Mouse (Mus musculus) neural tube, embryonic 12.5 days (tissue): ENCODE data around the gene Trim11. TPM values are rescaled to one million over a fixed set of nuclear protein-coding genes. Genes with fewer than 3 reads are reported as not detected.

Experiments
- ATAC-seq: fragments of 200-750 bp; cut with Nextera tagmentation; 2 replicates; pipeline ENCODE4 v1.8.0; 2017; ENCODE audit warnings: low read depth, mild to moderate bottlenecking, moderate TSS enrichment, moderate library complexity; ENCODE audit not compliant: low FRiP score
- H3K27ac ChIP-seq: fragments of 300-500 bp; sonication (generic); 2 replicates; pipeline ENCODE4 v1.5.1; 2016
- H3K27me3 ChIP-seq: fragments of 300-500 bp; sonication (generic); replicated peaks from 2 replicates; pipeline ENCODE4 v1.6.1; 2016; ENCODE audit warnings: mild to moderate bottlenecking
- H3K36me3 ChIP-seq: fragments of 300-500 bp; sonication (generic); 2 replicates; pipeline ENCODE4 v1.6.1; 2016; ENCODE audit warnings: mild to moderate bottlenecking
- H3K4me1 ChIP-seq: fragments of 300-500 bp; sonication (generic); 2 replicates; pipeline ENCODE4 v1.6.1; 2016
- H3K4me2 ChIP-seq: fragments of 300-500 bp; sonication (generic); replicated peaks from 2 replicates; pipeline ENCODE4 v1.6.1; 2016; ENCODE audit warnings: mild to moderate bottlenecking
- H3K4me3 ChIP-seq: fragments of 300-500 bp; sonication (generic); 2 replicates; pipeline ENCODE4 v1.5.1; 2016
- H3K9ac ChIP-seq: fragments of 300-500 bp; sonication (generic); 2 replicates; pipeline ENCODE4 v1.6.1; 2016; ENCODE audit warnings: mild to moderate bottlenecking
- H3K9me3 ChIP-seq: fragments of 300-500 bp; sonication (generic); 2 replicates; pipeline ENCODE4 v1.6.1; 2016; ENCODE audit warnings: mild to moderate bottlenecking
- WGBS: fragments of 180-500 bp; shearing (Covaris S2); methylation state at CpG from one replicate; pipeline ENCODE4 v1.1.7; 2016; 5-methylcytosine and 5-hydroxymethylcytosine counted together
- polyA plus RNA-seq: library from polyadenylated mRNA; unstranded; fragments of >200 nt; fragmentation: Nextera tagmentation; extraction: Ambion mirVana; gene quantifications from 2 replicates; pipeline ENCODE4 v1.2.1, GENCODE M21; 2016

The Trim11 gene
- polyA plus RNA-seq, 1 experiment from 2014 or later = 20.5 TPM

GRCm38 (mm10) chr11:58984657-58985056 is 6.8 kb downstream of the Trim11 start:
- WGBS = 94% methylated on average over 7 of the region's 7 CpGs
- no peaks in the 10 kb centered on the region for H3K27me3 ChIP-seq
- H3K4me2 ChIP-seq = no peak overlapping the region
- no peak overlapping the region for H3K27ac ChIP-seq
- peaks cover 71% of the 10 kb centered on the region for H3K36me3 ChIP-seq
- H3K4me1 ChIP-seq = peaks cover 19% of the 10 kb centered on the region
- H3K9ac ChIP-seq = no peak overlapping the region
- no peak overlapping the region for H3K4me3 ChIP-seq
- H3K9me3 ChIP-seq = no peaks in the 10 kb centered on the region
- no peak for ATAC-seq

DNA sequence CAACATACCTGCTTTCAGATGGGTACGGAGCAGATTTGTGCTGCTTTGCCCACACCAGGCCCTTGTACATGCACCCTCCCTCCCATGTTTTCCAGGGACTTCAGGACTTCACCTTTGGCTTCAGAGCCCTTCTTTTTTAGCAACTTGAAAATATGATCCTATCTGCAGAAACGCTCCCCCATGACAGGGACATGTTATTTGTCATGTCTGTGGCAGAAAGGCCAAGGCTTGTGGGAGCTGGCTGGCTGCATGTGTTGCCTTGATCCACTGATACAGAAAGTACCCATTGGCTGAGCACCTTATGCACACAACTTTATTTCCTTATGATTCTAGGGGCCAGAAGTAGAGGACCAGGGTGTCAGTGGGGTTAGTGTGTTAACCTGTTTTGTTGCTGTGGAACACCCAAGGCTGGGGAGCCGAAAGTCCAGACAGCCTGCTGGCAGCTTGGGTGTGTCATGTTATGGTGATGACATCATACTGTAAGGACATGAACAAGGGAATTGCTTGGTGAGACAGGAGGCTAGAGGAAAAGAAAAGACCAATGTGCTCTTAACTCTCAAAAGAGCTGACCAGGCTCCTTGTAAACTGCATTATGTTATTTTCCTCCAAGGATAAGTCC is 7.5 kb downstream of the Trim11 start:
- WGBS = 98% methylated on average over 3 of the region's 3 CpGs
- H3K4me2 ChIP-seq = no peak overlapping the region
- peaks cover 78% of the 10 kb centered on the region for H3K36me3 ChIP-seq
- no peaks in the 10 kb centered on the region for H3K9me3 ChIP-seq
- no peak for ATAC-seq
- no peak overlapping the region for H3K4me3 ChIP-seq
- H3K27me3 ChIP-seq = no peaks in the 10 kb centered on the region
- peaks cover 12% of the 10 kb centered on the region for H3K4me1 ChIP-seq
- no peak overlapping the region for H3K9ac ChIP-seq
- H3K27ac ChIP-seq = no peak overlapping the region

- Histone ChIP-seq H3K9me3 (no peaks in the 10 kb centered on the region), H3K4me2 (no peak overlapping the region), H3K36me3 (peaks cover 65% of the 10 kb centered on the region), H3K4me3 (no peak overlapping the region), H3K4me1 (peaks cover 3% of the 10 kb centered on the region; the same call in 1 of the 2 replicates), H3K27ac (no peak overlapping the region), H3K27me3 (peaks cover 9% of the 10 kb centered on the region), H3K9ac (no peak overlapping the region)
- no peak for ATAC-seq
- 95% methylated on average over 4 of the region's 4 CpGs for WGBS
Measured at GRCm38 (mm10) chr11:58989166-58989565, 11.3 kb downstream of the Trim11 start.

DNA sequence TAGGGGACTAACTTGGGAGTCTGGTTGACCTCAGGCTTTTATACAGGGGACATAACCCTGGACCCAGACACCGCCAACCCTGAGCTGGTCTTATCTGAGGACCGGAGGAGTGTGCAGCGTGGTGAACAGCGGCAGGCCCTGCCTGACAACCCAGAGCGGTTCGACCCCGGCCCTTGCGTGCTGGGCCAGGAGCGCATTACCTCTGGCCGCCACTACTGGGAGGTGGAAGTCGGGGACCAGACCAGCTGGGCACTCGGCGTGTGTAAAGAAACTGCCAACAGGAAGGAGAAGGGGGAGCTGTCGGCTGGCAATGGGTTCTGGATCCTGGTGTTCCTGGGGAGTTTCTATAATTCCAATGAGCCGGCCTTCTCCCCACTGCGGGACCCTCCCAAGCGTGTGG is 12.2 kb downstream of the Trim11 start:
- Histone ChIP-seq H3K36me3 (peaks cover 56% of the 10 kb centered on the region), H3K27ac (no peak overlapping the region), H3K27me3 (peaks cover 19% of the 10 kb centered on the region), H3K4me2 (no peak overlapping the region), H3K4me1 (peaks cover 10% of the 10 kb centered on the region; the same call in 1 of the 2 replicates), H3K4me3 (no peak overlapping the region), H3K9me3 (no peaks in the 10 kb centered on the region), H3K9ac (no peak overlapping the region)
- ATAC-seq = no peak
- WGBS = 91% methylated on average over 17 of the region's 17 CpGs

- no peak for ATAC-seq
- H3K4me3 ChIP-seq = no peak overlapping the region
- H3K27ac ChIP-seq = no peak overlapping the region
- no peak overlapping the region for H3K9ac ChIP-seq
- peaks cover 10% of the 10 kb centered on the region; the same call in 1 of the 2 replicates for H3K4me1 ChIP-seq
- no peaks in the 10 kb centered on the region for H3K9me3 ChIP-seq
- no peak overlapping the region for H3K4me2 ChIP-seq
- H3K36me3 ChIP-seq = peaks cover 49% of the 10 kb centered on the region
- H3K27me3 ChIP-seq = peaks cover 25% of the 10 kb centered on the region
- WGBS = 88% methylated on average over 9 of the region's 9 CpGs
Measured at GRCm38 (mm10) chr11:58990794-58991193, 12.9 kb downstream of the Trim11 start.

DNA sequence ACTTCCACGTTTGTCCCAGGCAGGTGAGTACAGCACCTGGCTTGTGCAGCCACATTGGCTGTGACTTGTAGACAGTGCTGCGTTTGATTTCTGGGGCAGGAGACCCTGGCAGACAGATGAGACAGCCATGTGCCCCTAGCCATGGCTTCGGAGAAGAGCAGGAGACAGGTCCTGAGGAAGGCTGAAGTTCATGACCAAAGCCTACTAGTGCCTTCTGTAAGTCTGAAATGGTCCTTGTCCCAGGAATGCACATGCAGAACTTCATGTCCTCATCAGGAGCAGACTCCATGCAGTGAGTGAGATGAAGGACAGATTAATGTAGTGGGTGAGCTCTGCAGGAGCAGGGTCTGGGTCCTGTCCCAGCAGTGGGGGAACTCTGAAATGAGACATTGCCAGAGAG is 14.0 kb downstream of the Trim11 start:
- H3K9me3 ChIP-seq = no peaks in the 10 kb centered on the region
- 85% methylated on average over 3 of the region's 3 CpGs for WGBS
- H3K36me3 ChIP-seq = peaks cover 39% of the 10 kb centered on the region
- ATAC-seq = no peak
- H3K4me2 ChIP-seq = no peak overlapping the region
- H3K27ac ChIP-seq = no peak overlapping the region
- H3K4me1 ChIP-seq = peaks cover 10% of the 10 kb centered on the region; the same call in 1 of the 2 replicates
- H3K9ac ChIP-seq = no peak overlapping the region
- H3K27me3 ChIP-seq = peaks cover 26% of the 10 kb centered on the region
- H3K4me3 ChIP-seq = no peak overlapping the region

DNA sequence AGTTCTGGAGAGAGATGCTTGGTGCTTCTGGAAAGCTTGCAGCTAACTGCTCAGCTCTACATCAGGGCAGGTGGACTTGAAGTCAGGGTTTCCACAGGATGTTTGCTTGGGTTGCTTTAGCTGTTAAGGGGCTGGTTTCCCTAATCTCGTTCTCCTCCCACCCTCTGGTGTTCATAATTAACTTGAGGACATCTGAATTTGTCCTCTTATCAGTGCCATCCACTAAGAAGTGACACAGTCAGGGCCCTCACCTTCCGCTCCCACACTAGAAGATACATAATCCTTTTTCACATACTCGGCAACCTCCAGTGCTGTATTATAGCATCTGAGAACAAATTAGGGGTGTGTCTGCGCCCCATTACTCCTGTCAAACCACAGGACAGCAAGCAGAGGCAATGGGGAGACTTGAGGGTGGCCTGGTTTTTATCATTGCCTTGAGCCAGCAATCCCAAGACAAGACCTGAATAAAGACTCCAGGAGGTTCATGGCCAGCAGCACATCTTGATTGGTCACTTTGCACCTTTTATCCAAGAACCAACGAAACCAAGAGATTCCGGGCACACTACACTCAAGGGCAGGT is 15.3 kb downstream of the Trim11 start:
- no peaks in the 10 kb centered on the region for H3K9me3 ChIP-seq
- peaks cover 27% of the 10 kb centered on the region for H3K36me3 ChIP-seq
- H3K4me2 ChIP-seq = no peak overlapping the region
- H3K27me3 ChIP-seq = peaks cover 26% of the 10 kb centered on the region
- H3K9ac ChIP-seq = no peak overlapping the region
- 85% methylated on average over 6 of the region's 6 CpGs for WGBS
- peaks cover 10% of the 10 kb centered on the region; the same call in 1 of the 2 replicates for H3K4me1 ChIP-seq
- ATAC-seq = no peak
- no peak overlapping the region for H3K4me3 ChIP-seq
- no peak overlapping the region for H3K27ac ChIP-seq

GRCm38 (mm10) chr11:58994337-58994826 is 16.5 kb downstream of the Trim11 start:
- Histone ChIP-seq H3K27ac (no peak overlapping the region), H3K9me3 (no peaks in the 10 kb centered on the region), H3K9ac (0 out of 2 replicates have a peak overlapping the region, but pooled peaks have one; percentile 9)

GRCm38 (mm10) chr11:58995061-58995806 is 17.3 kb downstream of the Trim11 start:
- no peak overlapping the region for H3K9ac ChIP-seq

More at GRCm38 (mm10) chr11:58994337-58994826, 16.5 kb downstream of the Trim11 start:
- ATAC-seq = peak; percentile 50; the same call in 1 of the 2 replicates
- peaks cover 10% of the 10 kb centered on the region; the same call in 1 of the 2 replicates for H3K4me1 ChIP-seq
- H3K4me3 ChIP-seq = peak overlapping the region; percentile 30
- H3K36me3 ChIP-seq = peaks cover 15% of the 10 kb centered on the region
- H3K27me3 ChIP-seq = peaks cover 26% of the 10 kb centered on the region
- 1% methylated on average over 33 of the region's 35 CpGs for WGBS
- peak overlapping the region; percentile 61 for H3K4me2 ChIP-seq

DNA sequence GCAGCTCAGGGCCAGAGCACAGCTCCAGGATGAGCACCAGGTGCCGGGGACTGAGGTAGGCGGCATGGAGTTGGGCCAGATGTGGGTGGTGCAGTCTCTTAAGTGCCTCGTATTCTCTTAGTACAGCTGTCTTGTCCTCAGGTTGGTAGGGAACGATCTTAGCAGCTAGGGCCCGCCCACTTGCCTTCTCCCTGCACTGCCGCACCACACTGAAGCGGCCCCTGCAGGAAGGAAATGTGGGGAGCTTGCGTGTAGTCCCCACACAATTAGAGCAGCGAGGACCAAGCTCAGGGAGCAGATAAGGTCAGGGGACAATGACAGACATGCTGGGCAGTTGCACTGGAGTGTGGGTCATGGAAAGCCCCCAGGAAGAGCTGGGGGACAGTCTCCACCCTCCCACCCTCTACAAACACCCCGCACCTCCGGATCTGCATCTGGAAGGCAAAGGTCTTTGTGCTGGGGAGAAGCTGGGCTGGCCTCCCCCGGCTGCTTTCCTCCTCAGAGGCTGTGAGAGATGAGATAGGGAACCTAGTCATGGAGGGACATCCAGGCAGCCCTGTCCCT is 18.0 kb downstream of the Trim11 start:
- peaks cover 10% of the 10 kb centered on the region; the same call in 1 of the 2 replicates for H3K4me1 ChIP-seq
- peaks cover 26% of the 10 kb centered on the region for H3K27me3 ChIP-seq
- no peak overlapping the region for H3K4me3 ChIP-seq
- no peak overlapping the region for H3K27ac ChIP-seq
- 51% methylated on average over 12 of the region's 12 CpGs for WGBS
- no peak overlapping the region for H3K9ac ChIP-seq
- no peaks in the 10 kb centered on the region for H3K9me3 ChIP-seq
- peaks cover under 1% of the 10 kb centered on the region; the same call in 1 of the 2 replicates for H3K36me3 ChIP-seq
- ATAC-seq = no peak
- H3K4me2 ChIP-seq = no peak overlapping the region

More at GRCm38 (mm10) chr11:58995061-58995806, 17.3 kb downstream of the Trim11 start:
- Histone ChIP-seq H3K27me3 (peaks cover 26% of the 10 kb centered on the region), H3K4me1 (peaks cover 10% of the 10 kb centered on the region; the same call in 1 of the 2 replicates), H3K36me3 (peaks cover 7% of the 10 kb centered on the region; the same call in 1 of the 2 replicates), H3K4me3 (no peak overlapping the region), H3K4me2 (peak overlapping the region; percentile 61), H3K27ac (no peak overlapping the region), H3K9me3 (no peaks in the 10 kb centered on the region)
- ATAC-seq = no peak
- 78% methylated on average over 9 of the region's 9 CpGs for WGBS

DNA sequence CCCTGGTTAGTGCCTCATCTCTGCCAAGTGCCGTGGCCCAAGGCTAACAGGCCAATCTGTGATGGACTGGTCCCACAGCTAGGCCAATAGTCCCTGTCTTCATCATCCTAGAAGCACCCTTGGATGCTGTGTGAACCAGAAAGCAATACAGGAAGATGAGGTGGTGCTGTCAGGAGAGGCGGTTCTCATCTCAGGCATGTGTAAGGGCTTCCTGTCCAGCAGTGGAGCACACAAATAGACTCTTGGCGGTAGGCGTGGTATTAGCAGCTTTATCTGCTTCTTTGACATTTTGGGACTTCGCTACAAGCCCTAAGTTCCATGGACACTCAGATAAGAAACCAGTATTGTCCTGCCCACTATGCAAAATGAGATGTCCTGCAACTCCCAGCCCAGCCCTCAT is 19.6 kb downstream of the Trim11 start:
- Histone ChIP-seq H3K4me3 (no peak overlapping the region), H3K9me3 (no peaks in the 10 kb centered on the region), H3K36me3 (no peaks in the 10 kb centered on the region), H3K4me1 (peaks cover 10% of the 10 kb centered on the region; the same call in 1 of the 2 replicates), H3K4me2 (no peak overlapping the region), H3K9ac (no peak overlapping the region), H3K27ac (no peak overlapping the region), H3K27me3 (peaks cover 26% of the 10 kb centered on the region)
- 86% methylated on average over 5 of the region's 5 CpGs for WGBS
- no peak for ATAC-seq

- Histone ChIP-seq H3K36me3 (no peaks in the 10 kb centered on the region), H3K4me2 (no peak overlapping the region), H3K4me3 (no peak overlapping the region), H3K27ac (no peak overlapping the region), H3K9me3 (no peaks in the 10 kb centered on the region), H3K27me3 (peaks cover 17% of the 10 kb centered on the region), H3K4me1 (peaks cover 7% of the 10 kb centered on the region; the same call in 1 of the 2 replicates), H3K9ac (no peak overlapping the region)
- WGBS = 60% methylated on average over 11 of the region's 11 CpGs
- no peak for ATAC-seq
Measured at GRCm38 (mm10) chr11:58999158-58999557, 21.3 kb downstream of the Trim11 start.
